In the genomic region with DNA sequence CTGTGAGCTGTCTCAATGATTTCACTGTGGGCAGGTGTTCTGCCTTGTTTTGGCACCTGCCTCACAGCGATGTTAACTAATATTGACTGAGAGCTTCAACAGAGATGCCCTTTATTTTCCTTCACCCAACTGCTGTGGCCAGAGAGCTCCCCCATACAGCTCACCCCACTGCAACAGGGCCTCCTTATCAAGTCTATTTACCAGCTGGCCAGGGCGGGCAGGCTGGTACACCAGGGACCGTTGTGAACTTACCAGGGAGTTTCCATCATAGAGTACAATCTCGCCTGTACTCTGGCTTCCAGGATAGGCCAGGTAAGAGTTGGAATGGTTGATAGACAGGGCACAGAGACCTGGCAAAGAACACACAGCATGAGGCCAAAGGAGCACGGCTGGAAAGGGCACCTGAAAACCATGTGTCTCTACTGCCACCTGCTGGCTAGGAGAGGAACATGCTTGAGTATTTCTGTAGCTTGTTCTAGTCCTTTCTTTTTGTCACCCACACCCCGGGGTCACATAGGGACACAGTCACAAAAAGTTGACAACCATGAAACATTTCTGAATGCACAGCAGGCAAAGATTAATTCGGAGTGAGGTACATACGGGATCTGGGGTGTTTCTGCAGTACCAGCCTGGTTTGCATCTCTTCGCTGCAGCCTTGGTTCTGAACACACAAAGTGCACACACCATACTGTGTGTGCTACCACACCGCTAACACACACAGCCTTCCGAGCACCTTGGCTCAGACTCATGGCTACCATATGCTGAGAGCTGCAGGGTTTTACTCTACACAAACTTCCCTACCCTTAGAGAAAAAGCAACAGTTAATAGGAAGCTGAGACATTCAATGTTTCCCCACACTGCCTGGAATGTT, we compare ENCODE assay signal across 8 mouse cellular contexts. TPM values are rescaled to one million over a fixed set of nuclear protein-coding genes. Genes with fewer than 3 reads are reported as not detected.
A peak's percentile ranks its signal among the peaks of the same experiment; 100 is the strongest.
DNase-seq lines count a peak whose midpoint lies in the region; ATAC-seq and TF ChIP-seq lines count a peak whose summit lies in the region.

No protein-coding gene starts in this region.

- H3K4me3 ChIP-seq in kidney, embryonic 15.5 days (replicated peaks) = no peak overlapping the region
- H3K4me3 ChIP-seq in liver, adult 2 months (ENCODE audit: insufficient read depth, low read depth, low read length) = no peak overlapping the region

- DNase-seq in 3T3-L1 (ENCODE audit: low read depth, low spot score) = peak; percentile 84
- DNase-seq in adrenal gland, adult 18-20 months (ENCODE audit: low spot score in 2 of 2) = peak; percentile 72
- DNase-seq in embryo, embryonic 10.5 days (ENCODE audit: low spot score) = peak; percentile 91
- peak; percentile 39 to 46 for DNase-seq in gastrocnemius, postnatal 36 days
- DNase-seq in liver, adult 2 months (ENCODE audit: extremely low read depth, low read depth, low spot score) = peak; percentile 81
- peak; percentile 56 to 75 for DNase-seq in spleen, postnatal 14 days (ENCODE audit: low spot score in 2 of 2)

- peak; percentile 56; the same call in 1 of the 2 replicates for ATAC-seq in kidney, embryonic 15.5 days (replicated peaks; ENCODE audit: low FRiP score)
- peak; percentile 79 for ATAC-seq in monocyte, adult 5-6 weeks (replicated peaks; ENCODE audit: insufficient number of reproducible peaks, low FRiP score, low TSS enrichment, poor library complexity, severe bottlenecking)

- WGBS in kidney, embryonic 15.5 days = 48% methylated on average over 11 of the region's 11 CpGs
- whole genome bisulfite sequencing in liver, adult 2 months = 27% methylated on average over 11 of the region's 11 CpGs

- H3K4me2 ChIP-seq in kidney, embryonic 15.5 days = no peak overlapping the region

- no peak overlapping the region for H3K9ac ChIP-seq in kidney, embryonic 15.5 days
- no peak overlapping the region for H3K9ac ChIP-seq in liver, adult 2 months (ENCODE audit: low read depth, low read length)

- TF ChIP-seq CTCF in liver, adult 2 months (IDR thresholded peaks at IDR 0.05; ENCODE audit: low read depth, low read length) = peak; percentile 91

- H3K27ac ChIP-seq in kidney, embryonic 15.5 days = no peak overlapping the region
- H3K27ac ChIP-seq in liver, adult 2 months (replicated peaks; ENCODE audit: insufficient read depth, low read depth, low read length) = no peak overlapping the region

- H3K9me3 ChIP-seq in kidney, embryonic 15.5 days (replicated peaks) = no peaks in the 10 kb centered on the region

- H3K36me3 ChIP-seq in kidney, embryonic 15.5 days = peaks cover 23% of the 10 kb centered on the region
- H3K36me3 ChIP-seq in liver, adult 2 months (ENCODE audit: control insufficient read depth, insufficient read depth, low read length) = peaks cover 11% of the 10 kb centered on the region; the same call in 1 of the 2 replicates

- H3K79me2 ChIP-seq in liver, adult 2 months (ENCODE audit: control insufficient read depth, insufficient read depth, low read length) = no peaks in the 10 kb centered on the region

- intact Hi-C loops in gastrocnemius, postnatal 36 days (cut with DNase I) = loop anchor here (2.0 to 5.0 kb wide), 4 partner anchors 138 to 343 kb away; no protein-coding TSS in a partner anchor

- no peaks in the 10 kb centered on the region for H3K27me3 ChIP-seq in kidney, embryonic 15.5 days
- no peaks in the 10 kb centered on the region for H3K27me3 ChIP-seq in liver, adult 2 months (ENCODE audit: control insufficient read depth, insufficient read depth, low read length)

- peaks cover 17% of the 10 kb centered on the region; the same call in 1 of the 2 replicates for H3K4me1 ChIP-seq in kidney, embryonic 15.5 days
- H3K4me1 ChIP-seq in liver, adult 2 months (ENCODE audit: control insufficient read depth, insufficient read depth, low read length) = no peaks in the 10 kb centered on the region; the same call in none of the 2 replicates

- TF ChIP-seq POLR2A in liver, adult 2 months (IDR thresholded peaks at IDR 0.05; ENCODE audit: extremely low read depth, insufficient read depth, low read length) = no peak

RNA-seq across cellular contexts. Expression of a gene that starts 26.7 kb away (rescaled TPM):
- 10 to 100 TPM; 18.1 to 28.9 TPM for total RNA-seq in adrenal gland, adult 18-20 months (2021)
- total RNA-seq in gastrocnemius, postnatal 36 days (2021) = 10 to 100 TPM; 55.6 to 58.9 TPM
- polyA plus RNA-seq in kidney, embryonic 15.5 days (2015; fragmentation: Nextera tagmentation; extraction: Ambion mirVana) = 35.0 and 35.5 TPM in 2 replicates
- total RNA-seq in liver, adult 2 months (2014; rRNA removed) = 8.5 and 8.8 TPM in 2 replicates
- polyA plus RNA-seq in liver, adult 2 months (2012; rRNA removed) = 6.4 and 7.3 TPM in 2 replicates
- 1.5 to 4.0 TPM (median 1.9 TPM) in 3 replicates for total RNA-seq in monocyte, adult 5-6 weeks (2017)
